Mouse (Mus musculus) G1E (cell line): ENCODE measurements around the gene Dcun1d4. TPM values are rescaled to one million over a fixed set of nuclear protein-coding genes. Genes with fewer than 3 reads are reported as not detected.

Experiments
- ATAC-seq: 2 replicates; pipeline ENCODE4 v1.8.0; 2016; ENCODE audit warnings: mild to moderate bottlenecking; ENCODE audit not compliant: insufficient number of reproducible peaks, poor library complexity, low FRiP score, severe bottlenecking; ENCODE audit errors: extremely low read depth
- DNase-seq: peaks from one replicate; pipeline ENCODE4 v3.0.0; 2012; ENCODE audit warnings: low spot score
- H3K27me3 ChIP-seq: 2 replicates; pipeline ENCODE4 v1.6.1; 2012; ENCODE audit warnings: mild to moderate bottlenecking, low read length, inconsistent platforms; ENCODE audit not compliant: insufficient read depth
- H3K36me3 ChIP-seq: replicated peaks from 2 replicates; pipeline ENCODE3; 2012; ENCODE audit warnings: mild to moderate bottlenecking, inconsistent platforms
- H3K4me1 ChIP-seq: 2 replicates; pipeline ENCODE4 v1.6.1; 2012; ENCODE audit warnings: low read depth, low read length, inconsistent platforms, mixed read lengths; ENCODE audit not compliant: insufficient read depth
- H3K4me3 ChIP-seq: 2 replicates; pipeline ENCODE4 v1.5.1; 2012; ENCODE audit warnings: low read depth, mild to moderate bottlenecking, inconsistent platforms, low read length, moderate library complexity, mixed read lengths
- H3K9me3 ChIP-seq: replicated peaks from 2 replicates; pipeline ENCODE4 v1.6.1; 2012; ENCODE audit warnings: inconsistent platforms
- CTCF ChIP-seq: IDR thresholded peaks from 2 replicates; pipeline ENCODE4 v1.5.1; 2012; ENCODE audit warnings: low read depth, low read length, inconsistent platforms, mixed read lengths
- GATA1 ChIP-seq: IDR thresholded peaks from 2 replicates; pipeline ENCODE4 v1.6.1; 2012; ENCODE audit warnings: borderline replicate concordance, low read length, inconsistent platforms, mixed read lengths
- GATA2 ChIP-seq: IDR thresholded peaks from 2 replicates; pipeline ENCODE4 v1.6.1; 2012; ENCODE audit warnings: low read depth, low read length, inconsistent platforms, borderline replicate concordance
- POLR2AphosphoS5 ChIP-seq: IDR thresholded peaks from 2 replicates; pipeline ENCODE4 v1.6.1; 2012; ENCODE audit warnings: low read depth, low read length, inconsistent platforms; ENCODE audit not compliant: insufficient replicate concordance
- TAL1 ChIP-seq: conservative IDR thresholded peaks from 2 replicates; pipeline ENCODE4 v1.6.1; 2012; ENCODE audit warnings: low read depth, low read length, inconsistent platforms, mixed read lengths
- polyA plus RNA-seq: library from polyadenylated mRNA; stranded (reverse); fragments of >175 nt; gene quantifications from 2 replicates; pipeline ENCODE4 v1.2.3, GENCODE M21; 2012
- total RNA-seq, 2 experiments: library from RNA; stranded (forward) in 1 of 2; stranded (reverse) in 1 of 2; fragments of 200-1000 nt in 1 of 2; fragments of >200 nt in 1 of 2; fragmentation: Nextera tagmentation in 1 of 2; gene quantifications; 2 replicates each; pipeline ENCODE4 v1.2.3; 2014 to 2017

The Dcun1d4 gene
- total and polyA plus RNA-seq, 3 experiments: 17.6 to 36.0 (median 29.9) TPM

DNA sequence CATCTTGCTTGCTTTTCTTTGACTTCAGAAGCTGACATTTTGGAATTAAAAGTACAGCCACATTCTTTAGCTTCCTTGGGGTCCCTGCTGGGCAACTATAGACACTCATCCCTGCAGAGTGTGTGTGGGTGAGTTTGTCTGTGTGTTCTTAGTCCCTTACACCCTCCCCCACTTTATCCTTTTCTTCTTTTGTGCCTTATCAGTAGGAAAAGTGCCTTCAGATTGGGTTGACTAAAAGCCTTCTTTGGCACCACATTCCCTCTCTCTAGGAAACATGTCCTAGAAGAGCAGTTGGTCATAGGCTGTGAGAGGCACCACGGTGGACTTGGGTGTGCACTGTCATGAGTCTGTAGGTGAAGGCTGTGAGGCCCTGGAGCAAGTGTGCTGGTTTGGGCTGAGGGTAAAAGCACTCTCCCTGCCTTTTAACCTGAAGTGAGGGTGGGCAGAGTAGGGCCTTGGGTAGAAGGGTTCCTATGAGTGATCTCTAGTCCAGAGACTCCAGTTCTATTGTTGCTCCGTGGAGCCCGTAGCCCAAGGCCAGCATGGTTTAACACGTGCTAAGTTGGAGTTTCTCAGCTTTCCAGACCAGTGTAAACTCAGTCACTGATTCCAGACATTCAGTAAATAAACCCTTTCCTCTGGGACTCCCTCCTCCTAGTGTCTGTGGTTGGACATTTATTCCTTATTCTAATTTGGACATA lies 43.6 kb downstream of the Dcun1d4 start:
- Histone ChIP-seq H3K27me3 (no peaks in the 10 kb centered on the region), H3K4me1 (peaks cover 16% of the 10 kb centered on the region), H3K36me3 (peaks cover 80% of the 10 kb centered on the region), H3K9me3 (no peaks in the 10 kb centered on the region), H3K4me3 (no peak overlapping the region; the same call in 1 of the 2 replicates)
- no peak for TF ChIP-seq CTCF
- no peak for TF ChIP-seq POLR2AphosphoS5
- no peak for TF ChIP-seq GATA1
- TF ChIP-seq GATA2: no peak
- TF ChIP-seq TAL1: no peak
- no peak; the same call in 1 of the 2 replicates for ATAC-seq
- DNase-seq: no peak

DNA sequence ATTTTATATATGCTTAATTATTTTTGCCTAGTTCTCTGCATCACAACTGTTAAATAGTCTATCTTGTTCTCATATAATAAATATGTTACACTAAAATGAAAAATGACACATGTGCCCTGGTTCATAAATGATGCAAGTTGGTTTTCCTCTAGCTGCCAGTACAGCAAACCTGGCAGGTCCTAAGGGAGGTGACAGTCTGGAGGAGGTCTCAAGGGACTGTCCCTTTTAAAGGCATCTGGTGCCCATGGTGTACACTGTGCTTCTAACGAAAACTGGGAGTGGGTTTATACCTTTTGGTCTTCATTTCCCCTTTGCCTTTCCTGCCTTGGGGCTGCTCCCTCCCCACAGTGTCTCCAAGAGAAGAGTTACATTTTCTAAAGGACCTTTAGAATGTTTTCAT lies 51.4 kb downstream of the Dcun1d4 start:
- no peaks in the 10 kb centered on the region for H3K9me3 ChIP-seq
- H3K36me3 ChIP-seq: peaks cover 80% of the 10 kb centered on the region
- no peak for ATAC-seq
- TF ChIP-seq POLR2AphosphoS5 (no peak), GATA1 (no peak), TAL1 (no peak), GATA2 (no peak), CTCF (no peak)
- H3K4me1 ChIP-seq: no peaks in the 10 kb centered on the region
- DNase-seq: no peak
- H3K27me3 ChIP-seq: no peaks in the 10 kb centered on the region
- H3K4me3 ChIP-seq: no peak overlapping the region

DNA sequence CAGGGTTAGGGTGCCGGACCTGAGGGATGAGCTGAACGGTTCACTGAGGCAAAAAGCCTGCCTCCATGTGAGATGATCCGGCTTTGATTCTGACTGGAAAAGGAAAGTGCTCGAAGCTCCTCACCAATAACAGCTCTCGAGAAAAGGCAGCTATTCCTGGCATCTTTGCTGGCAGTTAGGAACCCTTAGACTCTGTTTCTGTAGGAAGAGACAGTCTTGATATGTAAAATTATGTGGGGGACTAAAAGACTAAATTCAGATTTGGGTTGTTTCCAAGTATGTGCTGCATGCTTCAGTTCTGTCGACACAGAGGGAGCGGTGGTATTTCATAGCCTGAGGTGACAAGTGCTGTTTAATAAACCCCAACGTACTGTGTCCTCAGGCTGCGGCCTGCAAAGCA lies 52.1 kb downstream of the Dcun1d4 start:
- ATAC-seq (no peak), DNase-seq (no peak)
- Histone ChIP-seq H3K4me1 (no peaks in the 10 kb centered on the region), H3K9me3 (no peaks in the 10 kb centered on the region), H3K27me3 (no peaks in the 10 kb centered on the region), H3K4me3 (no peak overlapping the region), H3K36me3 (peaks cover 85% of the 10 kb centered on the region)
- TF ChIP-seq GATA1: no peak
- TF ChIP-seq POLR2AphosphoS5: no peak
- no peak for TF ChIP-seq CTCF
- no peak for TF ChIP-seq GATA2
- TF ChIP-seq TAL1: no peak

DNA sequence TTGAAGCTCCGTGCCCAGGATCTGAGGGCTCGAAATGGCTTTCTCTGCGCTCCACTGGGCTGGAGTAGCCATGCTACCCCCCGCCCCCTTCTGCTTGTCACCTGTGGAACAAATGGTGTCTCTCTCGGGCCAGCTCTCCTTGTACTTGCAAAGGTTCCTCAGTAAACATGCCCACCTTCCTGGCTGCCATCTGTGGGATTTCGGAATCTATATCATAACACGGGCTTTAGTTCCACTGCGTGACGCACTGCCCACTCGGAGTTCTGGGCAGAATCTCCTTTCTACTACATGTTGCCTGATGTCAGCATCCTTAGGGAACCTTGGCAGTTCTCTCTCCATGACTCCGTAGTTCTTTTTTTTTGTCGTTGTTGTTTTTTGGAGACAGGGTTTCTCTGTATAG lies 56.9 kb downstream of the Dcun1d4 start:
- no peaks in the 10 kb centered on the region for H3K9me3 ChIP-seq
- no peaks in the 10 kb centered on the region for H3K27me3 ChIP-seq
- ATAC-seq (no peak), DNase-seq (no peak)
- no peak overlapping the region for H3K4me3 ChIP-seq
- H3K36me3 ChIP-seq: peaks cover 89% of the 10 kb centered on the region
- H3K4me1 ChIP-seq: no peaks in the 10 kb centered on the region
- TF ChIP-seq POLR2AphosphoS5 (no peak), GATA2 (no peak), CTCF (no peak), TAL1 (no peak), GATA1 (no peak)

DNA sequence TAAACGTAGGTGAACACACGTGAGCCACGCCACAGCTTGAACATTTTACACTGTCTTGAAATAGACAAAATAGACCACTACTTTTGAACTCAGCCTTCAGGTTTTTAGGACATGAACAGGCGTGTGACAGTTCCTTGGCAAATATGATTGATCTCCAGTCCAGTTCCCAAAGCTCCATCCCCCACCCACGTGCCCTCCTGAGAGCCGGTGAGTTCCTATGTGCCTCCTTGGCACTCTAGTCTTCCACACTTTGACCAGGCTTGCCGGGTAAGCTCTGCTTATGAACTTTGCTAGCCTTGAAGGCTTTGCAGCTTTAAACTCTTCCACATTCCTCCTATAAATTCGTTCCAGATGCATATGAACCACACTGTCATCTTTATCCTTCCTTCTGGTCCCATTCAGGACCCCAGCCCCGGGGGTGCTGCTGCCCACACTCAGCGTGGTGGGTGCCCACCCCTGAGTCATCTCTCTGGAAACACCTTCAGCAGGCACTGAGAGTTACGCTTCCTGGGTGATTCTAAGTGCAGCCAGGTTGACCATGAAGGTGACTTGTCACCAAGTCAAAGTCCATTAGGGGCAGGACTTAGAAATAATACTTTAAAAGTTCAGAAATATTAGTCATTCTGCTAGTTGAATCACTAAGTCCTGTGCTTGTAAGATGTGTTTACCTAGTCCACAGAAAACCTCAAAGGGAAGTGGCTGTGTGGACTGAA lies 57.9 kb downstream of the Dcun1d4 start:
- H3K4me1 ChIP-seq: no peaks in the 10 kb centered on the region
- no peaks in the 10 kb centered on the region for H3K27me3 ChIP-seq
- DNase-seq: no peak
- H3K4me3 ChIP-seq: no peak overlapping the region
- H3K36me3 ChIP-seq: peaks cover 91% of the 10 kb centered on the region
- no peak for ATAC-seq
- no peaks in the 10 kb centered on the region for H3K9me3 ChIP-seq
- TF ChIP-seq TAL1 (no peak), GATA2 (no peak), GATA1 (no peak), POLR2AphosphoS5 (no peak), CTCF (no peak)

DNA sequence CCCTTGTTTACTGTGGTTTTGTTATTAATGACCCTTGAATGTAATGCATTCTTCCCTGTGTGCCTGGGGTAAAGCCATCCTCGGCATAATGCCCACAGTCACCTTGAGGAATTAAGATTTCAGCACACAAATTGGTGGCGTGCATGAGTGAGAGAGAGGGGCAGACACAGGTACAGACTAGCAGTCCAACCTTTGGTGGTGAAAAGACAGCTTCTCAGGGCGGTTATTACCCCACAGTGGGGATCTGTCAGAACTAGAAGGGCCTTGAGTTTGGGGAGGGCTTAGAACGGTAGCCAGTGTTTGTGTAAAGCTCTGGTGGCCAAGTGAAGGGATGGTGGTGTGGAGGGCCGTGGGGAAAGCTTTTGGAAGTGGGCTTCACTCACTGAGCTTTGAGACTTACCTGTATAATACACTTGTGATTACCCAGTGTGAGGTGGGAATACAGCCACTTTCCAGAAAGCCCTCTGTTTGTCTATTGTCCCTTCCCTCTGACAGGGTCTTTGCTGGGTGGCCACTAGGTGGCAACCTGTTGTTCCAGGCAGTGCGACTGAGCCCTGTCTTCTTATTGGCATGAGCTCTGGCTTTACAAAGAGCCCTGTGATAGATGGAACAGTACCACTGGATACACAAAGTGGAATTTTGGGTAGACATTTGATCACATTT lies 59.2 kb downstream of the Dcun1d4 start:
- H3K4me1 ChIP-seq: no peaks in the 10 kb centered on the region
- no peak overlapping the region for H3K4me3 ChIP-seq
- H3K36me3 ChIP-seq: peaks cover 91% of the 10 kb centered on the region
- H3K27me3 ChIP-seq: no peaks in the 10 kb centered on the region
- no peaks in the 10 kb centered on the region for H3K9me3 ChIP-seq
- DNase-seq: peak; percentile 17
- peak; percentile 48 for TF ChIP-seq CTCF
- no peak for TF ChIP-seq TAL1
- ATAC-seq: no peak

DNA sequence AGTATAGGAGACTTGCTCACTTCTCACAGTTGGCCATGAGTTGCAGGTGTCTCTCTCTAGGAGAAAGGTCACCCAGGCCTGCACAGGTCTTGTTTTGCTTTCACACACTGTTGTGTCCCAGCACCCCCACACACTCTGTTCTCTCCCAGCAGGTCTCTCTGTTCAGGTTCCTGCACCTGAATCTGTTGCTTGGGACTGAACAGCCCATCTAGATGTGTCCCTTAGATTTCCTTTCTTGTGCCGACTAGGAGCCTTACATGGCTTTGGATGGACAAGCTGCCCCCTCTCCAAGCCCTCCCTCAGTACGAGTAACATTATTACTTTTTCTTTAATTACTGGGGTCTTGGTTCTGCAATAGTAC lies 59.7 kb downstream of the Dcun1d4 start:
- ATAC-seq (no peak), DNase-seq (no peak)
- no peaks in the 10 kb centered on the region for H3K4me1 ChIP-seq
- H3K36me3 ChIP-seq: peaks cover 92% of the 10 kb centered on the region
- no peaks in the 10 kb centered on the region for H3K9me3 ChIP-seq
- no peak overlapping the region for H3K4me3 ChIP-seq
- H3K27me3 ChIP-seq: no peaks in the 10 kb centered on the region
- TF ChIP-seq CTCF (no peak), GATA1 (no peak), TAL1 (no peak), GATA2 (no peak), POLR2AphosphoS5 (no peak)
